Mouse (Mus musculus): ENCODE measurements at regions not wholly inside any gene's neighbourhood (a gene's known extent, or its start where the extent isn't known, plus 50 kb on each side); places are given as distances from the start of the nearest gene placed in this dataset.

GRCm38 (mm10) chr3:56479529-56479928 lies 296.0 kb upstream of the Nbea start:
- H3K4me1 ChIP-seq (ENCODE audit: control insufficient read depth, insufficient read depth, low read length): no peaks in the 10 kb centered on the region
- H3K9me3 ChIP-seq (ENCODE audit: control insufficient read depth, low read length): no peaks in the 10 kb centered on the region
- no peak overlapping the region for H3K27ac ChIP-seq (ENCODE audit: low read length)
- no peak overlapping the region for H3K9ac ChIP-seq (ENCODE audit: low read depth, low read length)
- WGBS: 78% methylated on average over 1 of the region's 1 CpGs
- ATAC-seq: no peak
- no peak overlapping the region for H3K4me3 ChIP-seq (ENCODE audit: low read length)
- no peaks in the 10 kb centered on the region for H3K36me3 ChIP-seq (ENCODE audit: control insufficient read depth, insufficient read depth, low read length)
- H3K27me3 ChIP-seq (replicated peaks; ENCODE audit: control insufficient read depth, insufficient read depth, low read length): no peaks in the 10 kb centered on the region
- H3K4me2 ChIP-seq (ENCODE audit: low read depth, low read length): no peak overlapping the region

DNA sequence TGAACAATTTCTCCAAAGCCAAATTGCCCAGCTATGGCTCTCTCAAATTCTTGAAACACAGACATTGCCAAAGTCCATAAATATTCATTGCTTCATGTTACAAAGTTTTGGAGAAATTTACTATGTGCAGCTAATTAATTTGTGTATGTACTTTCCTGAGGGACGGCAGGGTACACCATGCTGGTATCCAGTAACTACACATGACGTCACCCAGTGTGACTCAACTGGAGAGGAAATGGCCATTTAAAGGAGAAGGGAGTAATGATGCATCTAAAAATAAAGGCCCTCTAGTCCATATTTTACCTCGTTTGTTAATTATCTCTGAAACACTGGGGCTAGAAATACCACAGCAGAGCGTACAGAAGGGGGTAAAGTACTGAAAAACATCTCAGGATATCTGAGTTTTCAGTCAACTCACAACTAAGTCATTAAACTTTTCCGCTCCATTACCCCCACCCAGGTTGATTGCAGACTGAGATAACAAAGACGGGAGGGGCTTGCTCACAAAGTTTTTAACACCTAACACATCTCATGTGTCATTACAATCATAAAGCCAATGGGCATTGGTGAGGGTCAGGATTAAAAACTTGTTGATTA lies 295.1 kb upstream of the Nbea start:
- no peaks in the 10 kb centered on the region for H3K4me1 ChIP-seq (ENCODE audit: control insufficient read depth, insufficient read depth, low read length)
- no peaks in the 10 kb centered on the region for H3K36me3 ChIP-seq (ENCODE audit: control insufficient read depth, insufficient read depth, low read length)
- no peak for ATAC-seq
- H3K9me3 ChIP-seq (ENCODE audit: control insufficient read depth, low read length): no peaks in the 10 kb centered on the region
- no peaks in the 10 kb centered on the region for H3K27me3 ChIP-seq (replicated peaks; ENCODE audit: control insufficient read depth, insufficient read depth, low read length)
- no peak overlapping the region for H3K9ac ChIP-seq (ENCODE audit: low read depth, low read length)
- 75% methylated on average over 6 of the region's 6 CpGs for WGBS
- H3K4me2 ChIP-seq (ENCODE audit: low read depth, low read length): no peak overlapping the region
- no peak overlapping the region for H3K4me3 ChIP-seq (ENCODE audit: low read length)
- no peak overlapping the region for H3K27ac ChIP-seq (ENCODE audit: low read length)

DNA sequence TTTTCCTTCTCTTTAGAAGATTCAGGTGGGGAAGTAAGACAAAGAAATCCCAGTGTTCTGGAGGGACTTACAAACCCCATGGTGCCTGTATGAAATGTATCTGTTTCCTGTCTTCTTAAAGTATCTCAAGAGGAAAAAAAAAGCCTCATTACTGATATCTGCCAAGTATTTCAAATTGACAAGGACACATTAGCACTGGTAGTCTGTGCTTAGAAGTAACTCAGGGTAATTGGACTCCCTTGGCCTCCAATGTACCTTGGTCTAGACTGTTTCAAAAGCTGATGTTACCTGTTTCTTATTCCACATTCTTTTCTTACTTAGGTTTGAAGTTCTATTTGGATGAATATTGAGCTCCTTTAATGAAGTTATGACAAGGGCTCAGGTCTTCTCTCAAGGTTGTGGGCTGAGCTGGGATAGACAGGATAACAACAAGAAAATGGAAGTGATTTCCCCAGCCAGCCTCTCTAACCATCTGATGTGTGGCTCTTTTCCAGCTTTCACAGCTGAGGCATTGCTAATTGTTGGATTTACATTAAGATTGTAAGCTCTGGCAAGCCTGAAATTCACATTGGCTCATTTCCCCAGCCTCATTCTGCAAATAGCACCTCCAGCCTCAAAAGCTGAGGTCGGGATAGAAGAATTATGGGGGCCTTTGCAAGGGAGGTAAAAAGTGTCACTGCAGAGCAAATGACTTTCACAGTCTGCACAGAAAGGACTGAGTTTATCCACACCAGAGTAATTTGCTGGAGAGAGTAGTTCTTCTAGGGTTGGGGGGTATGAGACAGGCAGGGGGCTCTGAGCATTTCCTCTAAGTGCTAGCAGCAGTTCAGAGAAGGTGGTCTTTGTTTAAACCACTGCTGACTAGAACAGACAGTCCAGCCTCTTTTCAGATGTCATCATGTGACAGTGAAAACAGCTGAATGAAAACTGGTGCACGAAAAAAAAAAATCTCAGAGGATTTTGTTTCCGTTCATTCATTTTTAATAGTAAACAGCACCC lies 292.3 kb upstream of the Nbea start:
- no peaks in the 10 kb centered on the region for H3K27me3 ChIP-seq (replicated peaks; ENCODE audit: control insufficient read depth, insufficient read depth, low read length)
- H3K4me3 ChIP-seq (ENCODE audit: low read length): no peak overlapping the region
- H3K27ac ChIP-seq (ENCODE audit: low read length): no peak overlapping the region
- no peaks in the 10 kb centered on the region for H3K9me3 ChIP-seq (ENCODE audit: control insufficient read depth, low read length)
- no peak for ATAC-seq
- no peak overlapping the region for H3K4me2 ChIP-seq (ENCODE audit: low read depth, low read length)
- H3K4me1 ChIP-seq (ENCODE audit: control insufficient read depth, insufficient read depth, low read length): no peaks in the 10 kb centered on the region
- WGBS: 41% methylated on average over 3 of the region's 3 CpGs
- no peak overlapping the region for H3K9ac ChIP-seq (ENCODE audit: low read depth, low read length)
- H3K36me3 ChIP-seq (ENCODE audit: control insufficient read depth, insufficient read depth, low read length): no peaks in the 10 kb centered on the region

- Histone ChIP-seq H3K27me3 (replicated peaks; ENCODE audit: control insufficient read depth, insufficient read depth, low read length) (no peaks in the 10 kb centered on the region), H3K36me3 (ENCODE audit: control insufficient read depth, insufficient read depth, low read length) (no peaks in the 10 kb centered on the region), H3K4me1 (ENCODE audit: control insufficient read depth, insufficient read depth, low read length) (no peaks in the 10 kb centered on the region), H3K9ac (ENCODE audit: low read depth, low read length) (no peak overlapping the region), H3K4me3 (ENCODE audit: low read length) (no peak overlapping the region), H3K9me3 (ENCODE audit: control insufficient read depth, low read length) (no peaks in the 10 kb centered on the region), H3K27ac (ENCODE audit: low read length) (no peak overlapping the region), H3K4me2 (ENCODE audit: low read depth, low read length) (no peak overlapping the region)
- 76% methylated on average over 6 of the region's 6 CpGs for WGBS
- no peak for ATAC-seq
Observed at GRCm38 (mm10) chr3:56472651-56473050, 289.1 kb upstream of the Nbea start.

- H3K27me3 ChIP-seq (replicated peaks; ENCODE audit: control insufficient read depth, insufficient read depth, low read length): no peaks in the 10 kb centered on the region
- no peak overlapping the region for H3K9ac ChIP-seq (ENCODE audit: low read depth, low read length)
- 67% methylated on average over 5 of the region's 5 CpGs for WGBS
- H3K4me2 ChIP-seq (ENCODE audit: low read depth, low read length): no peak overlapping the region
- no peaks in the 10 kb centered on the region for H3K4me1 ChIP-seq (ENCODE audit: control insufficient read depth, insufficient read depth, low read length)
- no peaks in the 10 kb centered on the region for H3K9me3 ChIP-seq (ENCODE audit: control insufficient read depth, low read length)
- no peaks in the 10 kb centered on the region for H3K36me3 ChIP-seq (ENCODE audit: control insufficient read depth, insufficient read depth, low read length)
- H3K4me3 ChIP-seq (ENCODE audit: low read length): no peak overlapping the region
- no peak overlapping the region for H3K27ac ChIP-seq (ENCODE audit: low read length)
- ATAC-seq: no peak
Observed at GRCm38 (mm10) chr3:56471823-56472222, 288.3 kb upstream of the Nbea start.

- no peak overlapping the region for H3K27ac ChIP-seq (ENCODE audit: low read length)
- no peak overlapping the region for H3K4me2 ChIP-seq (ENCODE audit: low read depth, low read length)
- no peaks in the 10 kb centered on the region for H3K27me3 ChIP-seq (replicated peaks; ENCODE audit: control insufficient read depth, insufficient read depth, low read length)
- 61% methylated on average over 1 of the region's 1 CpGs for WGBS
- no peaks in the 10 kb centered on the region for H3K9me3 ChIP-seq (ENCODE audit: control insufficient read depth, low read length)
- no peaks in the 10 kb centered on the region for H3K4me1 ChIP-seq (ENCODE audit: control insufficient read depth, insufficient read depth, low read length)
- no peak overlapping the region for H3K4me3 ChIP-seq (ENCODE audit: low read length)
- H3K9ac ChIP-seq (ENCODE audit: low read depth, low read length): no peak overlapping the region
- no peak for ATAC-seq
- H3K36me3 ChIP-seq (ENCODE audit: control insufficient read depth, insufficient read depth, low read length): no peaks in the 10 kb centered on the region
Observed at GRCm38 (mm10) chr3:56471185-56471584, 287.7 kb upstream of the Nbea start.

DNA sequence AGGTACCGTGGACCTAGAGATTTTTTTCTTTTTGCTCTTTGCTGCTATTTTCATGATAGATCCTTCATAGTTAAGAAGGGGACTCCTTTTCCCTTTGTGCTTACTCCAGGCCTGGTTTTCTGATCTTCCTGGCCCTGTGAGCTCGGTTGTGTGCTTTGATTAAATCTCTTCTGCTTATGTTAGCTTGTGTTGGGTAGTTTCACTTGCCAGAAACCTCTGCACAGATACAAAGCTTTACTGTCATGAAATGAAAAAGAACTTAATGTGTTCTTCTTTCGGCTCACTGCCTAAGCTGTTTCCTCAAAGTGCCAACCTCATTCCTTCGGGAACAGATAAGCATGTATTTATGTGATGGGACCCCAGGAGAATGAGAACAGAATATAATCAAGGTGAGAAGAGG lies 274.1 kb upstream of the Nbea start:
- H3K4me1 ChIP-seq (ENCODE audit: control insufficient read depth, insufficient read depth, low read length): no peaks in the 10 kb centered on the region
- H3K9me3 ChIP-seq (ENCODE audit: control insufficient read depth, low read length): no peaks in the 10 kb centered on the region
- H3K27ac ChIP-seq (ENCODE audit: low read length): no peak overlapping the region
- no peaks in the 10 kb centered on the region for H3K27me3 ChIP-seq (replicated peaks; ENCODE audit: control insufficient read depth, insufficient read depth, low read length)
- WGBS: 37% methylated on average over 4 of the region's 4 CpGs
- no peak for ATAC-seq
- no peak overlapping the region for H3K4me2 ChIP-seq (ENCODE audit: low read depth, low read length)
- H3K36me3 ChIP-seq (ENCODE audit: control insufficient read depth, insufficient read depth, low read length): no peaks in the 10 kb centered on the region
- H3K9ac ChIP-seq (ENCODE audit: low read depth, low read length): no peak overlapping the region
- H3K4me3 ChIP-seq (ENCODE audit: low read length): no peak overlapping the region

- no peak overlapping the region for H3K4me3 ChIP-seq (ENCODE audit: low read length)
- H3K27me3 ChIP-seq (replicated peaks; ENCODE audit: control insufficient read depth, insufficient read depth, low read length): no peaks in the 10 kb centered on the region
- H3K4me1 ChIP-seq (ENCODE audit: control insufficient read depth, insufficient read depth, low read length): no peaks in the 10 kb centered on the region
- no peak for ATAC-seq
- no peak overlapping the region for H3K27ac ChIP-seq (ENCODE audit: low read length)
- 76% methylated on average over 6 of the region's 6 CpGs for WGBS
- H3K9me3 ChIP-seq (ENCODE audit: control insufficient read depth, low read length): no peaks in the 10 kb centered on the region
- H3K4me2 ChIP-seq (ENCODE audit: low read depth, low read length): no peak overlapping the region
- H3K9ac ChIP-seq (ENCODE audit: low read depth, low read length): no peak overlapping the region
- no peaks in the 10 kb centered on the region for H3K36me3 ChIP-seq (ENCODE audit: control insufficient read depth, insufficient read depth, low read length)
Observed at GRCm38 (mm10) chr3:56456317-56456716, 272.8 kb upstream of the Nbea start.

DNA sequence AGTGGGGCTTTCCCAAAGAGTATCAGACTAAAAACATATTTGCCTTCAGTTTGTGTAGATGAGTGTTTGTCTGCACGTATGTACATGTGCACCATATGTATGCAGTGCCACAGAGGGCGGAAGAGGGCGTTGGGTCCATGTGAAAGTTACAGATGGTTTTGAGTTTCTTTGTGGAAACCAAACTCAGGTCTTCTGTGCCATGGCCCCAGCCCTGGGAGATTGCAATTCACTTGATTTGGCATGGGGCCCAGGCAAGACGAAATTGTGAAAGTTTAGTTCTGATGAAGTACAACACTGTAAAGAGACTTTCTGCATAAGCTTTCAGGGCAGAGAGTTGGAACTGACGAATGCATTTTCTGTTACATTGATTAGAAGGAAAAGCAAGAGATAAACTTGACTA lies 255.4 kb upstream of the Nbea start:
- Histone ChIP-seq H3K4me3 (ENCODE audit: low read length) (no peak overlapping the region), H3K4me2 (ENCODE audit: low read depth, low read length) (no peak overlapping the region), H3K36me3 (ENCODE audit: control insufficient read depth, insufficient read depth, low read length) (no peaks in the 10 kb centered on the region), H3K27ac (ENCODE audit: low read length) (no peak overlapping the region), H3K27me3 (replicated peaks; ENCODE audit: control insufficient read depth, insufficient read depth, low read length) (no peaks in the 10 kb centered on the region), H3K9me3 (ENCODE audit: control insufficient read depth, low read length) (no peaks in the 10 kb centered on the region), H3K4me1 (ENCODE audit: control insufficient read depth, insufficient read depth, low read length) (no peaks in the 10 kb centered on the region; the same call in 1 of the 2 replicates), H3K9ac (ENCODE audit: low read depth, low read length) (no peak overlapping the region)
- ATAC-seq: no peak
- 72% methylated on average over 5 of the region's 5 CpGs for WGBS

Measured in intestine, embryonic 16.5 days (tissue).